Comparison of ENCODE assay signal across 25 mouse cellular contexts in genomic region chr14:115580466-115581255, GRCm38 (mm10).
"Had no signal": no experiment of that assay in that cellular context is flagged by ENCODE, and none has a peak within 500 bp of the region (broad histone marks: within the 10 kb centered on the region; RNA-seq: fewer than 3 reads in every experiment).

No protein-coding gene starts in this region.

- H3K4me3 ChIP-seq: forebrain, embryonic 15.5 days; heart, adult 2 months; heart, embryonic 13.5 days; heart, embryonic 15.5 days; hindbrain, embryonic 13.5 days; hindbrain, embryonic 15.5 days; limb, embryonic 13.5 days; limb, embryonic 15.5 days had no signal

- DNase-seq: forebrain, postnatal 0 days; gastrocnemius, postnatal 14 days; gastrocnemius, postnatal 36 days; heart, adult 11 months; heart, adult 2 months; heart, postnatal 14 days; heart, postnatal 36 days; kidney, adult 11 months; kidney, adult 8-10 months; kidney, postnatal 14 days; kidney, postnatal 36 days; layer of hippocampus, adult 9-11 months; layer of hippocampus, postnatal 36 days; left cerebral cortex, postnatal 4 days had no signal

- H3K27ac ChIP-seq: forebrain, embryonic 15.5 days; heart, adult 2 months; heart, embryonic 13.5 days; heart, embryonic 15.5 days; hindbrain, embryonic 13.5 days; hindbrain, embryonic 15.5 days; hindbrain, postnatal 0 days; limb, embryonic 13.5 days; limb, embryonic 15.5 days had no signal

- H3K4me1 ChIP-seq: forebrain, embryonic 15.5 days; heart, embryonic 13.5 days; heart, embryonic 15.5 days; hindbrain, embryonic 13.5 days; hindbrain, embryonic 15.5 days; limb, embryonic 13.5 days; limb, embryonic 15.5 days had no signal

- H3K27me3 ChIP-seq: forebrain, embryonic 15.5 days; heart, embryonic 13.5 days; heart, embryonic 15.5 days; hindbrain, embryonic 13.5 days; hindbrain, embryonic 15.5 days; limb, embryonic 13.5 days; limb, embryonic 15.5 days had no signal

- H3K36me3 ChIP-seq: forebrain, embryonic 15.5 days; heart, embryonic 13.5 days; heart, embryonic 15.5 days; hindbrain, embryonic 13.5 days; hindbrain, embryonic 15.5 days; limb, embryonic 13.5 days; limb, embryonic 15.5 days had no signal

- H3K4me2 ChIP-seq: forebrain, embryonic 15.5 days; heart, embryonic 11.5 days; heart, embryonic 13.5 days; heart, embryonic 15.5 days; hindbrain, embryonic 13.5 days; hindbrain, embryonic 15.5 days; limb, embryonic 13.5 days; limb, embryonic 15.5 days; liver, embryonic 11.5 days had no signal

- ATAC-seq: forebrain, embryonic 15.5 days; forebrain, postnatal 0 days; hindbrain, postnatal 0 days; intestine, embryonic 16.5 days had no signal

- H3K9ac ChIP-seq: forebrain, embryonic 15.5 days; forebrain, postnatal 0 days; heart, embryonic 13.5 days; heart, embryonic 15.5 days; hindbrain, embryonic 13.5 days; hindbrain, embryonic 15.5 days; limb, embryonic 13.5 days; limb, embryonic 15.5 days had no signal

- H3K9me3 ChIP-seq: forebrain, embryonic 15.5 days; heart, embryonic 13.5 days; heart, embryonic 15.5 days; hindbrain, embryonic 13.5 days; hindbrain, embryonic 15.5 days; limb, embryonic 13.5 days; limb, embryonic 15.5 days had no signal
